Mouse (Mus musculus) midbrain, embryonic 10.5 days (tissue): ENCODE data around the gene Kcnn1. TPM values are rescaled to one million over a fixed set of nuclear protein-coding genes. Genes with fewer than 3 reads are reported as not detected.
A peak's percentile ranks its signal among the peaks of the same experiment; 100 is the strongest.
"Not testable (repeated sequence)": the region's sequence is repeated elsewhere in the genome, so short reads cannot be mapped to it uniquely, and the experiment has no call there.

Experiments used
- DNase-seq: peaks from one replicate; pipeline ENCODE4 v3.0.0-alpha.2; 2017; ENCODE audit warnings: low spot score
- H3K27ac ChIP-seq: fragments of 300-500 bp; sonication (generic); replicated peaks from 2 replicates; pipeline ENCODE4 v1.5.1; 2016; ENCODE audit warnings: mild to moderate bottlenecking
- H3K27me3 ChIP-seq: fragments of 300-500 bp; sonication (generic); 2 replicates; pipeline ENCODE4 v1.6.1; 2016; ENCODE audit warnings: low read depth, mild to moderate bottlenecking; ENCODE audit not compliant: poor library complexity, severe bottlenecking
- H3K36me3 ChIP-seq: fragments of 300-500 bp; sonication (generic); 2 replicates; pipeline ENCODE4 v1.6.1; 2016; ENCODE audit warnings: mild to moderate bottlenecking, moderate library complexity
- H3K4me1 ChIP-seq: fragments of 300-500 bp; sonication (generic); 2 replicates; pipeline ENCODE4 v1.6.1; 2016
- H3K4me3 ChIP-seq: fragments of 300-500 bp; sonication (generic); 2 replicates; pipeline ENCODE4 v1.5.1; 2016; ENCODE audit warnings: mild to moderate bottlenecking, moderate library complexity
- H3K9me3 ChIP-seq: fragments of 300-500 bp; sonication (generic); replicated peaks from 2 replicates; pipeline ENCODE4 v1.6.1; 2016; ENCODE audit warnings: mild to moderate bottlenecking
- WGBS: fragments of 180-500 bp; shearing (Covaris S2); methylation state at CpG from one replicate; pipeline ENCODE4 v1.1.7; 2016; 5-methylcytosine and 5-hydroxymethylcytosine counted together
- polyA plus RNA-seq: library from polyadenylated mRNA; unstranded; fragments of >200 nt; fragmentation: Nextera tagmentation; extraction: Ambion mirVana; gene quantifications from 2 replicates; pipeline ENCODE4 v1.2.1, GENCODE M21; 2016

Gene Kcnn1
- polyA plus RNA-seq, 1 experiment from 2014 or later, result 9.1 TPM

DNA sequence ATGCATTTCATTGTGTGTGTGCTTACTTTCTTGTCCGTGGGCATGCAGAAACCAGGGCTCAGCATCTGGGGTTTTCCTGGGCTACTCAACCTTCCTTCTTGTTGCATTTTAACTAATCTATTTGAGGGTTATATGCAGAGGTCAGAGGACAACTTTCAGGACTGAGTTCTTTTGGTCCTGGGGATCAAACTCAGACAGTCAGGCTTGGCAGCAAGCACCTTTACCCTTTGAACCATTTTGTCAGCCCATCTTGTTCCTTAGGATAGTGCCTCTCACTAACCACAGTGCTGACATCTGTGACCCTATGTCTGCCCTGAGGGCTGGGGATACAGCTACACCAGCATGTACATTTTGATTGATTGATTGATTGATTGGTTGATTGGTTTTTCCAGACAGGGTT, 35.3 kb downstream of the Kcnn1 start:
- H3K4me1 ChIP-seq, result peaks cover 16% of the 10 kb centered on the region
- no peak overlapping the region for H3K27ac ChIP-seq
- no peak for DNase-seq
- 91% methylated on average over 1 of the region's 1 CpGs for WGBS
- no peak overlapping the region for H3K4me3 ChIP-seq
- no peaks in the 10 kb centered on the region; the same call in 1 of the 2 replicates for H3K27me3 ChIP-seq
- peaks cover 4% of the 10 kb centered on the region; the same call in 1 of the 2 replicates for H3K9me3 ChIP-seq
- H3K36me3 ChIP-seq, result no peaks in the 10 kb centered on the region

DNA sequence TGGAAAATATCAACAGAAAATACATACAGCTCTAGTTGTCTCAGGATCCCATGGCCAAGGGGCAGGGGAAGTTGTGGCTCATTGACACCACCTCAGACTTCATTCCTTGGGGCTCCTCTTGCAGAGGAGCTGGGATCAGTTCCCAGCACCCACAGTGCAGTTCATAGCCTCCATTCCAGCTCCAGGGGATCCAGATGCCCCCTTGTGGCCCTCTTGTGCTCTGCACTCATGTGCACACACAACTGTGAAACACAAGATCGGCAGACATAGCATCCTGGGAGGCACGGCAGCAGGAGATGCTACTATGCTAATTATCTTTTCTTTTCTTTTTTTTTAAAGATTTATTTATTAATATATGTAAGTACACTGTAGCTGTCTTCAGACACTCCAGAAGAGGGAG, 36.0 kb downstream of the Kcnn1 start:
- H3K36me3 ChIP-seq, result no peaks in the 10 kb centered on the region
- DNase-seq, result no peak
- peaks cover 4% of the 10 kb centered on the region; the same call in 1 of the 2 replicates for H3K9me3 ChIP-seq
- no peak overlapping the region for H3K4me3 ChIP-seq
- H3K27ac ChIP-seq, result no peak overlapping the region
- 94% methylated on average over 2 of the region's 2 CpGs for whole genome bisulfite sequencing
- H3K27me3 ChIP-seq, result peaks cover 3% of the 10 kb centered on the region; the same call in 1 of the 2 replicates
- peaks cover 8% of the 10 kb centered on the region for H3K4me1 ChIP-seq

DNA sequence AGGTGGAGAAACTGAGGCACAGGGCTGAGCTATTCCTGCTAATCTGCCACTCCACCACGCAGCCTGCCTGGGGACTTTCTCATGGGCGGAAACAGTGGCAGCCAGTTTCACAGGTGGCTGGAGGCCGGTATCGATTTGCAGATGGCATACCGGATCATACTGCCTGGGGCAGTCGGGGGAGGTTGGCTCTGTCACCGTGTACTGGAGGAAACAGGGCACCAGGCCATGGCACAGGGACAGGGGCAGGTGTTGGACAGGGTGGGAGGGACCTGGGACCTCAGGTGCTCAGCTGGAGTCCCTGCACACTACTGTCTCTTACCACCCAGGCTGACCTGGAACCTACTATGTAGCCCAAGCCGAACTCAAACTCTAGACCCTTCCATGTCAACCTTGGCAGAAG, 37.2 kb downstream of the Kcnn1 start:
- DNase-seq, result no peak
- Histone ChIP-seq H3K27me3 (peaks cover 15% of the 10 kb centered on the region), H3K4me1 (peaks cover 12% of the 10 kb centered on the region; the same call in 1 of the 2 replicates), H3K4me3 (no peak overlapping the region), H3K27ac (no peak overlapping the region), H3K36me3 (no peaks in the 10 kb centered on the region), H3K9me3 (peaks cover 4% of the 10 kb centered on the region; the same call in 1 of the 2 replicates)
- WGBS, result 86% methylated on average over 8 of the region's 8 CpGs

DNA sequence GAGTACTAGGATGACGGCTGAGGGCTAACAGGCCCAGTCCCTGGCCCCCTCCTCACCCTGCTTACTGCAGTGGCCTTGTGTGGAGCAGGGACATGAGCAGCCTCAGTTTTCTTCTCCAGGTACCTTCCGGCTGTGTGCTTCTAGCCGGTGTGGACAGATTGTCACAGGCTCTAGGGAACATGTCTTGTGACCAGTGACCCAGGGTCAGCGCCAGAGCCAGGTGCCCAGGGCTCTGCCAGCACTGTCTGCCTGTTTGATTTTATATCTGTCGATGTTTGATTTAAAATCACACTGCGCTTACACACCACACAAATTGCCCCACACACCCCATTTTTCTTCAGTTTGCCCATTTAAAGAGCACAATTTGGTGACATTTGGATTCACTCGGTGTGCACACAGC, 39.3 kb downstream of the Kcnn1 start:
- 86% methylated on average over 7 of the region's 7 CpGs for WGBS
- H3K4me1 ChIP-seq, result peaks cover 23% of the 10 kb centered on the region
- DNase-seq, result no peak
- H3K9me3 ChIP-seq, result peaks cover 11% of the 10 kb centered on the region; the same call in 1 of the 2 replicates
- no peak overlapping the region for H3K4me3 ChIP-seq
- H3K27ac ChIP-seq, result no peak overlapping the region; the same call in 1 of the 2 replicates
- no peaks in the 10 kb centered on the region for H3K36me3 ChIP-seq
- H3K27me3 ChIP-seq, result peaks cover 35% of the 10 kb centered on the region

DNA sequence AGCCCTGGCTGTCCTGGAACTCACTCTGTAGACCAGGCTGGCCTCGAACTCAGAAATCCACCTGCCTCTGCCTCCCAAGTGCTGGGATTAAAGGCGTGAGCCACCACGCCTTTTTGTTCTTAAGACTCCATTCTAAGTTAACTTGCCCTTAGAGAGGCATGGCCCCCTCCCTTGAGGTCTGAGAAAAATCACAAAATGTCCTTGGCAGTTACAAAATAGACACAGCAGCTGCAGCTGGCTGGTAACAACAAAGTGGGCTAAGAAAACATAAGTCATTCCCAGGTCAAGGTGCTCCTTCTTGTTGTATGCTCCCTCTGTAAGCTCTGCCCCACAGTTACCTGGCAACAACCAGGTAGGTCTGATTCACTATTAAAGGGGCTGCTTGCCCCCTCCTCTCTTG, 40.5 kb downstream of the Kcnn1 start:
- DNase-seq, H3K4me3 ChIP-seq, H3K36me3 ChIP-seq, H3K27ac ChIP-seq: not testable (repeated sequence)
- H3K9me3 ChIP-seq, result peaks cover 17% of the 10 kb centered on the region; the same call in 1 of the 2 replicates
- WGBS, result 85% methylated on average over 3 of the region's 3 CpGs
- H3K4me1 ChIP-seq, result peaks cover 23% of the 10 kb centered on the region
- peaks cover 43% of the 10 kb centered on the region for H3K27me3 ChIP-seq

DNA sequence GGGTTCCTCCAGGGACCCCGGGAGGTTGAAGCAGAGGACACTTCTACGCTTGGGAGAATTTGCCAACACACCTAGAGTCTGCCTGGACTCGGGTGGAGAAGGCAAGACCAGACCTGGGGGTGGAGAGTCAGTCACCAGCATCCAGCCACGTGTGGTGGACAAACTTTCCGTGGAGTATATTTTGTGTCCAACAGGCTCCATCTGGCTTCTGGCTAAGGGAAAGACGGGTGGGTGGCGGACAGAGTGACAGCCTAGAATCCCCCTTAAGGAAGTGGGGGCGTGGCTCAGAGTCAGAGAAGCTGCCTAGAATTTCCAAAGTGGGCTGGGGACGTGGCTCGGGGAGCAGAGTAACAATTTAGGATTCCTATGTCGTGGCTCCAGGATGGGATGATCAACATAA, 41.1 kb downstream of the Kcnn1 start:
- peaks cover 16% of the 10 kb centered on the region; the same call in 1 of the 2 replicates for H3K9me3 ChIP-seq
- H3K36me3 ChIP-seq, result no peaks in the 10 kb centered on the region
- peaks cover 26% of the 10 kb centered on the region for H3K4me1 ChIP-seq
- peaks cover 49% of the 10 kb centered on the region for H3K27me3 ChIP-seq
- DNase-seq, result no peak
- H3K4me3 ChIP-seq, result no peak overlapping the region
- 55% methylated on average over 11 of the region's 11 CpGs for WGBS
- peak overlapping the region; percentile 38; the same call in 1 of the 2 replicates for H3K27ac ChIP-seq

DNA sequence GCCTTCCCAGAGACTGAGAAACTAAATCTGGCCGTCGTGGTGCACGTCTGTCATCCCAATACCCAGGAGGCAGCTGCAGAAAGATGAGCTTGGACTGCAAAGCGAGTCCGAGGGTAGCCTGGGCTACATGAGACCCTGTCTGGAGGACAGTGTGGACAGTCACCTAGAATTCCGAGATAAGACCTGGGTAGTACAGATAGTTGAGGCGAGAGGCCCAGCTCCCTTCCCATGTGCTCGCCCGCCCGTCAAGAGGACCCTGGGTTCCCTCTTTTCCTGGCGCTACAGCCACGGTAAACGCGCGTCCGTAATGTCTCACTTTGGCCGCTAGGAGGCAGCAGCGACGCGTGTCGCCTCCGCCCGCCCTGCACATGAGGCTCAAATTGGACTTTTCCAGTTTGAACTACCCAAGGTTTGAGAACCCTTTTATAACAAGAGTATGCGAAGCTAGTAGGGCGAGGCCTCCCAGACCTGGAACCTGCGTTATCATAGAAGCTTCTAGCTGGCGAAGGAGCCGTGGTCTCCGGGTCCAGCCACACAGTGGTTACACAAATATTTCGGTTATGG, 41.6 kb downstream of the Kcnn1 start:
- Histone ChIP-seq H3K9me3 (peaks cover 13% of the 10 kb centered on the region; the same call in 1 of the 2 replicates), H3K36me3 (no peaks in the 10 kb centered on the region), H3K27ac (peak overlapping the region; percentile 38; the same call in 1 of the 2 replicates), H3K4me3 (no peak overlapping the region), H3K27me3 (peaks cover 54% of the 10 kb centered on the region), H3K4me1 (peaks cover 31% of the 10 kb centered on the region)
- 18% methylated on average over 30 of the region's 30 CpGs for WGBS
- peak; percentile 73 for DNase-seq

DNA sequence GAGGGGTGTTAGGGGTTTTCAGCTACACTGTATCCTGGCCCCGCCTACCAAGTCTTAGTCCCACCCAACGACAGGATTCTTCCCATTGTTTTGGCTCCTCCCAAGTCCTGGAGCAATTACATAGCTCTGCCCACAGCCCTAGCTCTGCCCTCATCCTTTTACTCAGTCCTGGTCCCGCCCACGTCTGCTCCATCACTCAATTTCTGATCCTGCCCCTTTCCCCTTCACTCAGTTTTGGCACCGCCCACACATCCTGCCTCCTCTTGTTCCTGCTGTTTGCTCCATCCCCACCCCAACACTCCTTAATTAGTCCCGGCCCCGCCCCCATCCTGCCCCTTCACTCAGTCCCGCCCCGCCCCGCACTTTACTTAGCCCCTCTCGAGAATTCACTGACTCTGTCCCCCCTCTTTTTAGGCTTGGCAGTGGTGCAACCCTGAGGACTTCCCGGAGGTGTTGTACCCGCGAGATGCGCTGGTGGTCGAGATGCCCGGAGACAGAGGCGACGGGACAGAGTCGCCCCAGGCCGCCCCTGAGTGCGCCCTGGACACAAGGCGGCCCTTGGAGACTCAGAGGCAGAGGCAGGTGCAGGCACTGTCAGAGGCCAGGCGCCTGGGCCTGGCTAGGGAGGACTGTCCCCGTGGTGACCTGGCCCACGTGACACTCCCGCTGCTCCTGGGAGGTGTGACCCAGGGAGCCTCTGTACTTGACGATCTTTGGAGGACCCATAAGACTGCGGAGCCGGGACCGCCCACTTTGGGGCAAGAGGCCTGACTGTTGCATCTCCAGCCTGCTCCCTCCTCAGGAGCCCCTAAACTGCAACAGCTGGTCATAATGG, 42.7 kb downstream of the Kcnn1 start:
- Histone ChIP-seq H3K4me3 (peak overlapping the region; percentile 28), H3K36me3 (no peaks in the 10 kb centered on the region), H3K9me3 (peaks cover 13% of the 10 kb centered on the region; the same call in 1 of the 2 replicates), H3K27ac (no peak overlapping the region), H3K4me1 (peaks cover 32% of the 10 kb centered on the region), H3K27me3 (peaks cover 65% of the 10 kb centered on the region)
- WGBS, result 3% methylated on average over 31 of the region's 31 CpGs
- peak; percentile 59 for DNase-seq

DNA sequence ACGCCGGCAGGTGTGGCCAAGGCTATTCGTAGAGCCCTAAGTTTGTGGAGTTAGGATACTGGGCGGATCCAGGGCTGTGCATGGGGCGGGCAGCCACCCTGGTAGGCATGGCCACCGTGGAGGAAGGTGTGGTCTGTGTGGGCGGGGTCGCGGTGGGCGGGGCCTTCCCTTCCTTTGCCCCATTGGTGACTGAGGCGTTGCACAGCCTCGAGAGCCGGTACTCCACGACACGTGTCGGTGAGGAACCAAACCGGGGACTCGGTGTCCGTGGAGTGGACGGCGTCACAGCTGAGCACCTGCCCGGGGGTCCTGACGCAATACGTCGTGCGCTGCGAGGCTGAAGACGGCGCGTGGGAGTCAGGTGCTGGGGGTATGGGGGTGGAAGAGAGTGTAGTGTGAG, 46.4 kb downstream of the Kcnn1 start:
- peak overlapping the region; percentile 34 for H3K4me3 ChIP-seq
- peaks cover 28% of the 10 kb centered on the region for H3K4me1 ChIP-seq
- peaks cover 13% of the 10 kb centered on the region; the same call in 1 of the 2 replicates for H3K9me3 ChIP-seq
- WGBS, result 7% methylated on average over 30 of the region's 30 CpGs
- peaks cover 90% of the 10 kb centered on the region for H3K27me3 ChIP-seq
- H3K36me3 ChIP-seq, result no peaks in the 10 kb centered on the region
- DNase-seq, result no peak
- no peak overlapping the region for H3K27ac ChIP-seq

DNA sequence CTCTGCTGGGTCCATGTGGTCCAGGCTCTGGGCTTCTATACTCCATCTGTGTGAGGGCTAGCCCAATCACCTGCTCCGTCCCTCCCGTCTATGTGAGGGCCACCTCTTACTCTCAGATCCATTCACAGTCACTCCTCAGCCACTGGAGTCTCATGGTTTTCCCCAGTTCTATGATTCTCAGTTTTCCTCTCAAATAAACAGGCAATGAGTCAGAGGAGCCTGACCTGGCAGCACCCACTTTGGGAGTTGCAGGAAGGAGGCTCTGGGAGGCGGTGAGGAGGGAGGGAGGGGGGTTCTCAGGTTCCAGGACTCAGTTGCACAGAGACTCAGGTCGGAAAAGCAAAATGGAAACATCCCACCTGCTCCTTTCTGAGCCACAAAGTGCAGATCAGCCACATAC, 50.2 kb downstream of the Kcnn1 start:
- Histone ChIP-seq H3K4me3 (no peak overlapping the region), H3K9me3 (no peaks in the 10 kb centered on the region), H3K27ac (no peak overlapping the region), H3K27me3 (peaks cover 83% of the 10 kb centered on the region), H3K4me1 (peaks cover 25% of the 10 kb centered on the region), H3K36me3 (no peaks in the 10 kb centered on the region)
- DNase-seq, result no peak
- WGBS, result 61% methylated on average over 4 of the region's 4 CpGs

DNA sequence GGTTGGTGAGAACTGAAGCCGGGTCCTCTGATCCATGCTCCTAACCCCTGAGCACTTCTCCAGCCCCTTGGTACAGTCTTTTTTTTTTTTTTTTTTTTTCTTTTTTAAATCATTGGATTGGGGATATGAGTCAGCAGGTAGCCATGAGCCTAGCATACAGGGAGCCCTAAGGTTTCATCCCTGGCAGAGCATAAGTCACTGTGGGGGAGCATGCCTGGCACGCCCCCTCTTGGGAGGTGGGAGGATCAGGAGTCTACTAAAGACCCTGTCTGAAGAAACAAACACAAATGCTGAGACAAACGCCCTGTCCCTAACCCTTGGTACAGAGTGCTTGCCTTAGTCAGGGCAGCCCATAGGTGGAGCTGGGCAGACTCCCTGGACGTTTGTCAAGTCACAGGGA, 51.0 kb downstream of the Kcnn1 start:
- Histone ChIP-seq H3K9me3 (no peaks in the 10 kb centered on the region), H3K36me3 (no peaks in the 10 kb centered on the region), H3K4me3 (no peak overlapping the region), H3K4me1 (peaks cover 22% of the 10 kb centered on the region), H3K27ac (no peak overlapping the region), H3K27me3 (peaks cover 83% of the 10 kb centered on the region)
- 37% methylated on average over 4 of the region's 4 CpGs for WGBS
- DNase-seq, result no peak

DNA sequence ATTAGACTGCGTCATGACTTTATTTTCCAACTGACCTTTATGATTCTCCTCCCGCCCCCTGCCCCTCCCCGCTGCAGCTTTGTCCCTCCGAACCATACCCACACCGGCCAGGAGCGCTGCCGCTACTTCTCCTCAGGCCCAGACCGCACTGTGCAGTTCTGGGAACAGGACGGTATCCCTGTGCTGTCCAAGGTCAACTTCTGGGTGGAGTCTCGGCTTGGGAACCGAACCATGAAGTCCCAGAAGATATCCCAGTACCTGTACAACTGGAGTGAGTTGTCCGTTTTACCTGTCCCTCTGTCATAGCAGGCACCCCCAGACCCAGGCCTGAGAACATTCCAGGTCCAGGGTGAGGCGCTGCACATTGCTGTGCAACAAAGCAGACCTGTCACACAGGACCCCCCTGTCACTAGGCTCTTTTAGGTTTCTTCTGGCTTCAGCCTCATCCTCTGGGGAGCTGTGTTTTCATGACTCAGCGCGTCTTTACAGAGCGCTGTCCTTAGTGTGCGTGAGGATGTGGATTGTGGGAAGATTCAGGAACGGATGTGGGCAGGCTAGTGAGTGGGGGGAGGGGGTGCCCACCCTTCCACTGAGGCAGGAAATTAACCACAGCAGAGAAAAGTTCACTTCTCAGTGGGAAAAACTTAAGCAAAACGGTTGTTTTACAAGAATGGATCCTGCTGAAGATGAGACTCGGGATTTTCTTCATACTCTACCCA, 51.9 kb downstream of the Kcnn1 start:
- Histone ChIP-seq H3K4me3 (no peak overlapping the region), H3K4me1 (peaks cover 16% of the 10 kb centered on the region; the same call in 1 of the 2 replicates), H3K36me3 (no peaks in the 10 kb centered on the region), H3K9me3 (no peaks in the 10 kb centered on the region), H3K27me3 (peaks cover 83% of the 10 kb centered on the region), H3K27ac (no peak overlapping the region)
- no peak for DNase-seq
- 76% methylated on average over 20 of the region's 20 CpGs for WGBS
